Mouse (Mus musculus): ENCODE data around the gene Gm10961. TPM values are rescaled to one million over a fixed set of nuclear protein-coding genes. Genes with fewer than 3 reads are reported as not detected.

Gm10961 gene
- polyA plus RNA-seq (2016; fragmentation: Nextera tagmentation; extraction: Ambion mirVana) = not detected in 2 replicates

GRCm38 (mm10) chr3:107630682-107631522, at the start of gene Gm10961:
TSS of gene Gm10961 (plus strand) at chr3:107631322.
- peak within 1 kb of the TSS; percentile 84 for H3K27ac ChIP-seq (ENCODE audit: poor library complexity, severe bottlenecking)
- peak within 1 kb of the TSS; percentile 73 for H3K4me3 ChIP-seq
- H3K36me3 ChIP-seq = peaks cover 34% of the 10 kb centered on the region
- peak within 1 kb of the TSS; percentile 89 for H3K9ac ChIP-seq
- peaks cover 10% of the 10 kb centered on the region for H3K4me1 ChIP-seq (replicated peaks)
- WGBS = under 1% methylated on average over 47 of the region's 48 CpGs
- H3K9me3 ChIP-seq (replicated peaks) = no peaks in the 10 kb centered on the region
- peak; percentile 80 for ATAC-seq (ENCODE audit: insufficient number of reproducible peaks, low FRiP score)
- peak within 1 kb of the TSS; percentile 82 for H3K4me2 ChIP-seq
- no peaks in the 10 kb centered on the region for H3K27me3 ChIP-seq (replicated peaks)

GRCm38 (mm10) chr3:107582130-107582874, 48.8 kb upstream of the Gm10961 start:
- Histone ChIP-seq H3K27me3 (replicated peaks) (peaks cover 78% of the 10 kb centered on the region), H3K36me3 (no peaks in the 10 kb centered on the region), H3K27ac (ENCODE audit: poor library complexity, severe bottlenecking) (no peak overlapping the region), H3K4me2 (peak overlapping the region; percentile 82), H3K4me3 (peak overlapping the region; percentile 44), H3K9ac (peak overlapping the region; percentile 49; the same call in 1 of the 2 replicates), H3K4me1 (replicated peaks) (peaks cover 25% of the 10 kb centered on the region), H3K9me3 (replicated peaks) (no peaks in the 10 kb centered on the region)
- ATAC-seq (ENCODE audit: insufficient number of reproducible peaks, low FRiP score) = no peak
- WGBS = 4% methylated on average over 18 of the region's 18 CpGs

- WGBS = under 1% methylated on average over 65 of the region's 65 CpGs
- Histone ChIP-seq H3K9me3 (replicated peaks) (no peaks in the 10 kb centered on the region), H3K36me3 (no peaks in the 10 kb centered on the region), H3K27ac (ENCODE audit: poor library complexity, severe bottlenecking) (no peak overlapping the region), H3K4me2 (peak overlapping the region; percentile 82), H3K27me3 (replicated peaks) (peaks cover 86% of the 10 kb centered on the region), H3K4me1 (replicated peaks) (peaks cover 17% of the 10 kb centered on the region), H3K9ac (peak overlapping the region; percentile 49; the same call in 1 of the 2 replicates), H3K4me3 (peak overlapping the region; percentile 44)
- no peak for ATAC-seq (ENCODE audit: insufficient number of reproducible peaks, low FRiP score)
These were observed 48.0 kb upstream of the Gm10961 start for GRCm38 (mm10) chr3:107582875-107583767.

- no peak overlapping the region for H3K9ac ChIP-seq
- H3K9me3 ChIP-seq (replicated peaks) = no peaks in the 10 kb centered on the region
- H3K36me3 ChIP-seq = no peaks in the 10 kb centered on the region
- H3K27ac ChIP-seq (ENCODE audit: poor library complexity, severe bottlenecking) = no peak overlapping the region
- H3K4me2 ChIP-seq = no peak overlapping the region
- H3K4me1 ChIP-seq (replicated peaks) = peaks cover 17% of the 10 kb centered on the region
- WGBS = 11% methylated on average over 1 of the region's 1 CpGs
- peaks cover 87% of the 10 kb centered on the region for H3K27me3 ChIP-seq (replicated peaks)
- ATAC-seq (ENCODE audit: insufficient number of reproducible peaks, low FRiP score) = no peak
- H3K4me3 ChIP-seq = no peak overlapping the region
These were observed 47.2 kb upstream of the Gm10961 start for GRCm38 (mm10) chr3:107583893-107584292.

- Histone ChIP-seq H3K9me3 (replicated peaks) (no peaks in the 10 kb centered on the region), H3K4me2 (no peak overlapping the region), H3K4me1 (replicated peaks) (peaks cover 17% of the 10 kb centered on the region), H3K36me3 (no peaks in the 10 kb centered on the region), H3K27me3 (replicated peaks) (peaks cover 90% of the 10 kb centered on the region), H3K27ac (ENCODE audit: poor library complexity, severe bottlenecking) (no peak overlapping the region), H3K4me3 (no peak overlapping the region), H3K9ac (no peak overlapping the region)
- WGBS = 54% methylated on average over 6 of the region's 6 CpGs
- no peak for ATAC-seq (ENCODE audit: insufficient number of reproducible peaks, low FRiP score)
These were observed 44.6 kb upstream of the Gm10961 start for GRCm38 (mm10) chr3:107586504-107586903.

GRCm38 (mm10) chr3:107591612-107592011, 39.5 kb upstream of the Gm10961 start:
- WGBS = 52% methylated on average over 1 of the region's 1 CpGs

GRCm38 (mm10) chr3:107593632-107594031, 37.5 kb upstream of the Gm10961 start:
- no peak overlapping the region for H3K27ac ChIP-seq (ENCODE audit: poor library complexity, severe bottlenecking)
- peaks cover 11% of the 10 kb centered on the region for H3K4me1 ChIP-seq (replicated peaks)
- no peaks in the 10 kb centered on the region for H3K9me3 ChIP-seq (replicated peaks)
- H3K4me2 ChIP-seq = no peak overlapping the region
- H3K4me3 ChIP-seq = no peak overlapping the region
- ATAC-seq (ENCODE audit: insufficient number of reproducible peaks, low FRiP score) = no peak
- H3K36me3 ChIP-seq = no peaks in the 10 kb centered on the region
- WGBS = 62% methylated on average over 2 of the region's 2 CpGs
- H3K27me3 ChIP-seq (replicated peaks) = peaks cover 86% of the 10 kb centered on the region
- no peak overlapping the region for H3K9ac ChIP-seq

More at GRCm38 (mm10) chr3:107591612-107592011, 39.5 kb upstream of the Gm10961 start:
- ATAC-seq (ENCODE audit: insufficient number of reproducible peaks, low FRiP score) = no peak
- Histone ChIP-seq H3K36me3 (no peaks in the 10 kb centered on the region), H3K9me3 (replicated peaks) (no peaks in the 10 kb centered on the region), H3K27ac (ENCODE audit: poor library complexity, severe bottlenecking) (no peak overlapping the region), H3K4me1 (replicated peaks) (peaks cover 16% of the 10 kb centered on the region), H3K4me2 (no peak overlapping the region), H3K4me3 (no peak overlapping the region), H3K27me3 (replicated peaks) (peaks cover 92% of the 10 kb centered on the region), H3K9ac (no peak overlapping the region)

GRCm38 (mm10) chr3:107594662-107595263, 36.4 kb upstream of the Gm10961 start, which contains the start of gene Alx3:
TSS of gene Alx3 (plus strand) at chr3:107595031.
- Histone ChIP-seq H3K27ac (ENCODE audit: poor library complexity, severe bottlenecking) (no peak within 1 kb of the TSS), H3K36me3 (no peaks in the 10 kb centered on the region), H3K9me3 (replicated peaks) (no peaks in the 10 kb centered on the region), H3K4me2 (peak within 1 kb of the TSS; percentile 88), H3K9ac (peak within 1 kb of the TSS; percentile 57), H3K27me3 (replicated peaks) (peaks cover 86% of the 10 kb centered on the region), H3K4me1 (replicated peaks) (peaks cover 11% of the 10 kb centered on the region), H3K4me3 (peak within 1 kb of the TSS; percentile 52)
- peak; percentile 16; the same call in 1 of the 2 replicates for ATAC-seq (ENCODE audit: insufficient number of reproducible peaks, low FRiP score)
- WGBS = 2% methylated on average over 46 of the region's 46 CpGs

- peaks cover 86% of the 10 kb centered on the region for H3K27me3 ChIP-seq (replicated peaks)
- peak overlapping the region; percentile 88 for H3K4me2 ChIP-seq
- H3K9ac ChIP-seq = peak overlapping the region; percentile 57
- no peaks in the 10 kb centered on the region for H3K36me3 ChIP-seq
- peaks cover 11% of the 10 kb centered on the region for H3K4me1 ChIP-seq (replicated peaks)
- 1% methylated on average over 48 of the region's 50 CpGs for WGBS
- H3K9me3 ChIP-seq (replicated peaks) = no peaks in the 10 kb centered on the region
- ATAC-seq (ENCODE audit: insufficient number of reproducible peaks, low FRiP score) = peak; percentile 54; the same call in 1 of the 2 replicates
- no peak overlapping the region for H3K27ac ChIP-seq (ENCODE audit: poor library complexity, severe bottlenecking)
- H3K4me3 ChIP-seq = peak overlapping the region; percentile 52
These were observed 35.7 kb upstream of the Gm10961 start for GRCm38 (mm10) chr3:107595264-107595937.

Measured in heart, embryonic 12.5 days (tissue).